Mouse (Mus musculus): ENCODE measurements around the gene Mmp7. TPM values are rescaled to one million over a fixed set of nuclear protein-coding genes. Genes with fewer than 3 reads are reported as not detected.

Mmp7 gene
- total RNA-seq (2021): not detected

- intact Hi-C loops (cut with DNase I): no loop called here
- no peak for DNase-seq (ENCODE audit: low spot score)
Measured at GRCm38 (mm10) chr9:7691790-7692189, at the start of gene Mmp7. Gene Mmp7, plus strand, starts transcription at chr9:7692090.

- intact Hi-C loops (cut with DNase I): no loop called here
- no peak for DNase-seq (ENCODE audit: low spot score)
Measured at GRCm38 (mm10) chr9:7647901-7648300, 44.0 kb upstream of the Mmp7 start.

GRCm38 (mm10) chr9:7650397-7651180 lies 41.3 kb upstream of the Mmp7 start:
- DNase-seq (ENCODE audit: low spot score): no peak
- intact Hi-C loops (cut with DNase I): no loop called here

- intact Hi-C loops (cut with DNase I): no loop called here
- DNase-seq (ENCODE audit: low spot score): no peak
Measured at GRCm38 (mm10) chr9:7652351-7653085, 39.4 kb upstream of the Mmp7 start.

- no peak for DNase-seq (ENCODE audit: low spot score)
- intact Hi-C loops (cut with DNase I): no loop called here
Measured at GRCm38 (mm10) chr9:7657946-7658345, 33.9 kb upstream of the Mmp7 start.

GRCm38 (mm10) chr9:7659469-7660020 lies 32.3 kb upstream of the Mmp7 start:
- no peak for DNase-seq (ENCODE audit: low spot score)
- intact Hi-C loops (cut with DNase I): no loop called here

- DNase-seq (ENCODE audit: low spot score): no peak
- intact Hi-C loops (cut with DNase I): no loop called here
Measured at GRCm38 (mm10) chr9:7661371-7661770, 30.5 kb upstream of the Mmp7 start.

GRCm38 (mm10) chr9:7669674-7670073 lies 22.2 kb upstream of the Mmp7 start:
- no peak for DNase-seq (ENCODE audit: low spot score)
- intact Hi-C loops (cut with DNase I): no loop called here

- DNase-seq (ENCODE audit: low spot score): no peak
- intact Hi-C loops (cut with DNase I): no loop called here
Measured at GRCm38 (mm10) chr9:7672985-7673384, 18.9 kb upstream of the Mmp7 start.

GRCm38 (mm10) chr9:7678154-7678837 lies 13.6 kb upstream of the Mmp7 start:
- no peak for DNase-seq (ENCODE audit: low spot score)
- intact Hi-C loops (cut with DNase I): no loop called here

- DNase-seq (ENCODE audit: low spot score): no peak
- intact Hi-C loops (cut with DNase I): no loop called here
Measured at GRCm38 (mm10) chr9:7682081-7682618, 9.7 kb upstream of the Mmp7 start.

GRCm38 (mm10) chr9:7686024-7686423 lies 5.9 kb upstream of the Mmp7 start:
- intact Hi-C loops (cut with DNase I): no loop called here

GRCm38 (mm10) chr9:7689799-7690198 lies 2.1 kb upstream of the Mmp7 start:
- DNase-seq (ENCODE audit: low spot score): no peak

More at GRCm38 (mm10) chr9:7686024-7686423, 5.9 kb upstream of the Mmp7 start:
- no peak for DNase-seq (ENCODE audit: low spot score)

GRCm38 (mm10) chr9:7693961-7694360 lies 2.1 kb downstream of the Mmp7 start:
- DNase-seq (ENCODE audit: low spot score): no peak
- intact Hi-C loops (cut with DNase I): no loop called here

More at GRCm38 (mm10) chr9:7689799-7690198, 2.1 kb upstream of the Mmp7 start:
- intact Hi-C loops (cut with DNase I): no loop called here

GRCm38 (mm10) chr9:7695646-7696045 lies 3.8 kb downstream of the Mmp7 start:
- intact Hi-C loops (cut with DNase I): no loop called here

GRCm38 (mm10) chr9:7708698-7709097 lies 16.8 kb downstream of the Mmp7 start:
- intact Hi-C loops (cut with DNase I): no loop called here
- DNase-seq (ENCODE audit: low spot score): no peak

More at GRCm38 (mm10) chr9:7695646-7696045, 3.8 kb downstream of the Mmp7 start:
- no peak for DNase-seq (ENCODE audit: low spot score)

- DNase-seq (ENCODE audit: low spot score): no peak
- intact Hi-C loops (cut with DNase I): loop anchor here (5.0 to 10.0 kb wide), 3 partner anchors 109 to 496 kb away; no protein-coding TSS in a partner anchor
Measured at GRCm38 (mm10) chr9:7711196-7711595, 19.3 kb downstream of the Mmp7 start.

- intact Hi-C loops (cut with DNase I): loop anchor here (1.0 to 10.0 kb wide), 7 partner anchors 49 to 493 kb away; no protein-coding TSS in a partner anchor
- DNase-seq (ENCODE audit: low spot score): no peak
Measured at GRCm38 (mm10) chr9:7714062-7714907, 22.4 kb downstream of the Mmp7 start.

GRCm38 (mm10) chr9:7714908-7715175 lies 23.0 kb downstream of the Mmp7 start:
- no peak for DNase-seq (ENCODE audit: low spot score)
- intact Hi-C loops (cut with DNase I): loop anchor here (1.0 to 10.0 kb wide), 7 partner anchors 48 to 492 kb away; no protein-coding TSS in a partner anchor
